Mouse (Mus musculus) spleen, postnatal 36 days (tissue): ENCODE measurements around the gene Tnk1.

Experiments used
- DNase-seq, 2 experiments: peaks; one replicate each; pipeline ENCODE4 v3.0.0; 2022; ENCODE audit warnings: low spot score in 2 of 2, mixed read lengths in 1 of 2

Gene Tnk1

GRCm38 (mm10) chr11:69858113-69858998, at the start of gene Tnk1:
Tnk1 (minus strand) TSS chr11:69858730.
- DNase-seq = no peak

- DNase-seq = no peak
Measured at GRCm38 (mm10) chr11:69904311-69904710, 45.8 kb upstream of the Tnk1 start.

- DNase-seq = no peak
Measured at GRCm38 (mm10) chr11:69902972-69903371, 44.4 kb upstream of the Tnk1 start.

- DNase-seq = no peak
Measured at GRCm38 (mm10) chr11:69901993-69902392, 43.5 kb upstream of the Tnk1 start.

GRCm38 (mm10) chr11:69901406-69901846, 42.9 kb upstream of the Tnk1 start:
- peak; percentile 95 for DNase-seq

- DNase-seq = peak; percentile 94 to 95
Measured at GRCm38 (mm10) chr11:69900471-69901405, 42.2 kb upstream of the Tnk1 start, which contains the start of the genes 2810408A11Rik and Neurl4. 2810408A11Rik (minus strand) TSS chr11:69900987. Neurl4 (plus strand) TSS chr11:69901072.

GRCm38 (mm10) chr11:69899870-69900269, 41.3 kb upstream of the Tnk1 start:
- DNase-seq = no peak

- DNase-seq = peak; percentile 70 to 74
Measured at GRCm38 (mm10) chr11:69895291-69895690, 36.8 kb upstream of the Tnk1 start, which contains the start of gene Acap1. Acap1 (minus strand) TSS chr11:69895539.

GRCm38 (mm10) chr11:69894671-69895070, 36.1 kb upstream of the Tnk1 start:
- peak; percentile 92 for DNase-seq

GRCm38 (mm10) chr11:69891482-69891881, 33.0 kb upstream of the Tnk1 start:
- peak in 1 of 2 experiments; percentile 45 for DNase-seq

GRCm38 (mm10) chr11:69886907-69887635, 28.5 kb upstream of the Tnk1 start:
- DNase-seq = no peak

- no peak for DNase-seq
Measured at GRCm38 (mm10) chr11:69884663-69885062, 26.1 kb upstream of the Tnk1 start.

- no peak for DNase-seq
Measured at GRCm38 (mm10) chr11:69884240-69884639, 25.7 kb upstream of the Tnk1 start.

- no peak for DNase-seq
Measured at GRCm38 (mm10) chr11:69883527-69884151, 25.1 kb upstream of the Tnk1 start.

GRCm38 (mm10) chr11:69883066-69883465, 24.5 kb upstream of the Tnk1 start:
- peak in 1 of 2 experiments; percentile 63 for DNase-seq

- DNase-seq = no peak
Measured at GRCm38 (mm10) chr11:69881787-69882670, 23.5 kb upstream of the Tnk1 start.

- peak; percentile 90 to 93 for DNase-seq
Measured at GRCm38 (mm10) chr11:69880853-69881603, 22.5 kb upstream of the Tnk1 start, which contains the start of gene Kctd11. Kctd11 (minus strand) TSS chr11:69881406.

GRCm38 (mm10) chr11:69880506-69880852, 21.9 kb upstream of the Tnk1 start:
- DNase-seq = peak; percentile 74 to 81

- DNase-seq = no peak
Measured at GRCm38 (mm10) chr11:69879711-69880110, 21.2 kb upstream of the Tnk1 start.
